Mouse (Mus musculus) midbrain, embryonic 13.5 days (tissue): ENCODE measurements at regions not wholly inside any gene's neighbourhood (a gene's known extent, or its start where the extent isn't known, plus 50 kb on each side); places are given as distances from the start of the nearest gene placed in this dataset.

Experiments
- ATAC-seq: fragments of 200-750 bp; cut with Nextera tagmentation; 2 replicates; pipeline ENCODE4 v1.8.0; 2017; ENCODE audit warnings: mild to moderate bottlenecking, moderate TSS enrichment, moderate library complexity
- H3K27ac ChIP-seq: fragments of 300-500 bp; sonication (generic); 2 replicates; pipeline ENCODE4 v1.5.1; 2015; ENCODE audit warnings: inconsistent platforms, mild to moderate bottlenecking, moderate library complexity
- H3K27me3 ChIP-seq: fragments of 300-500 bp; sonication (generic); 2 replicates; pipeline ENCODE4 v1.6.1; 2015; ENCODE audit warnings: mild to moderate bottlenecking, inconsistent platforms
- H3K36me3 ChIP-seq: fragments of 300-500 bp; sonication (generic); 2 replicates; pipeline ENCODE4 v1.6.1; 2015; ENCODE audit warnings: mild to moderate bottlenecking, inconsistent platforms
- H3K4me1 ChIP-seq: fragments of 300-500 bp; sonication (generic); replicated peaks from 2 replicates; pipeline ENCODE4 v1.6.1; 2015; ENCODE audit warnings: inconsistent platforms
- H3K4me2 ChIP-seq: fragments of 300-500 bp; sonication (generic); replicated peaks from 2 replicates; pipeline ENCODE4 v1.6.1; 2015; ENCODE audit warnings: moderate library complexity, mild to moderate bottlenecking, inconsistent platforms
- H3K4me3 ChIP-seq: fragments of 300-500 bp; sonication (generic); replicated peaks from 2 replicates; pipeline ENCODE4 v1.5.1; 2015; ENCODE audit warnings: mild to moderate bottlenecking, inconsistent platforms
- H3K9ac ChIP-seq: fragments of 300-500 bp; sonication (generic); replicated peaks from 2 replicates; pipeline ENCODE4 v1.6.1; 2015; ENCODE audit warnings: mild to moderate bottlenecking, inconsistent platforms
- H3K9me3 ChIP-seq: fragments of 300-500 bp; sonication (generic); 2 replicates; pipeline ENCODE4 v1.6.1; 2016; ENCODE audit warnings: mild to moderate bottlenecking, inconsistent platforms
- WGBS: fragments of 180-500 bp; shearing (Covaris S2); methylation state at CpG from one replicate; pipeline ENCODE4 v1.1.7; 2015; 5-methylcytosine and 5-hydroxymethylcytosine counted together

- peaks cover 17% of the 10 kb centered on the region for H3K4me1 ChIP-seq
- 0 out of 2 replicates have a peak overlapping the region, but pooled peaks have one; percentile 19 for H3K27ac ChIP-seq
- WGBS: 44% methylated on average over 6 of the region's 6 CpGs
- no peaks in the 10 kb centered on the region for H3K9me3 ChIP-seq
- no peak for ATAC-seq
- H3K27me3 ChIP-seq: no peaks in the 10 kb centered on the region
- no peaks in the 10 kb centered on the region for H3K36me3 ChIP-seq
- H3K9ac ChIP-seq: no peak overlapping the region
- H3K4me2 ChIP-seq: no peak overlapping the region
- no peak overlapping the region for H3K4me3 ChIP-seq
These were observed 363.9 kb downstream of the Phkb start for GRCm38 (mm10) chr8:86204421-86205229.

- H3K36me3 ChIP-seq: no peaks in the 10 kb centered on the region
- no peak overlapping the region for H3K4me2 ChIP-seq
- H3K27me3 ChIP-seq: no peaks in the 10 kb centered on the region
- ATAC-seq: no peak
- H3K9ac ChIP-seq: no peak overlapping the region
- H3K27ac ChIP-seq: no peak overlapping the region
- no peaks in the 10 kb centered on the region for H3K9me3 ChIP-seq
- H3K4me1 ChIP-seq: peaks cover 17% of the 10 kb centered on the region
- no peak overlapping the region for H3K4me3 ChIP-seq
- WGBS: 56% methylated on average over 9 of the region's 9 CpGs
These were observed 362.3 kb downstream of the Phkb start for GRCm38 (mm10) chr8:86203107-86203506.

- Histone ChIP-seq H3K4me2 (no peak overlapping the region), H3K9ac (no peak overlapping the region), H3K9me3 (no peaks in the 10 kb centered on the region), H3K4me1 (peaks cover 17% of the 10 kb centered on the region), H3K4me3 (no peak overlapping the region), H3K27me3 (no peaks in the 10 kb centered on the region), H3K27ac (no peak overlapping the region), H3K36me3 (no peaks in the 10 kb centered on the region)
- 91% methylated on average over 4 of the region's 4 CpGs for WGBS
- no peak for ATAC-seq
These were observed 361.1 kb downstream of the Phkb start for GRCm38 (mm10) chr8:86201830-86202229.

GRCm38 (mm10) chr8:86192262-86192661, 351.5 kb downstream of the Phkb start:
- H3K4me3 ChIP-seq: no peak overlapping the region
- no peak for ATAC-seq
- no peak overlapping the region for H3K27ac ChIP-seq
- no peak overlapping the region for H3K4me2 ChIP-seq
- H3K36me3 ChIP-seq: no peaks in the 10 kb centered on the region
- H3K9me3 ChIP-seq: no peaks in the 10 kb centered on the region
- no peaks in the 10 kb centered on the region for H3K4me1 ChIP-seq
- 83% methylated on average over 4 of the region's 4 CpGs for WGBS
- H3K27me3 ChIP-seq: no peaks in the 10 kb centered on the region
- H3K9ac ChIP-seq: no peak overlapping the region

- Histone ChIP-seq H3K4me2 (no peak overlapping the region), H3K4me3 (no peak overlapping the region), H3K27me3 (no peaks in the 10 kb centered on the region), H3K9me3 (no peaks in the 10 kb centered on the region), H3K4me1 (no peaks in the 10 kb centered on the region), H3K36me3 (no peaks in the 10 kb centered on the region), H3K27ac (no peak overlapping the region), H3K9ac (no peak overlapping the region)
- 89% methylated on average over 5 of the region's 5 CpGs for WGBS
- no peak for ATAC-seq
These were observed 343.9 kb downstream of the Phkb start for GRCm38 (mm10) chr8:86184671-86185070.

GRCm38 (mm10) chr8:86180793-86181192, 340.0 kb downstream of the Phkb start:
- Histone ChIP-seq H3K9me3 (no peaks in the 10 kb centered on the region), H3K4me1 (no peaks in the 10 kb centered on the region), H3K4me3 (no peak overlapping the region), H3K9ac (no peak overlapping the region), H3K4me2 (no peak overlapping the region), H3K27ac (no peak overlapping the region), H3K36me3 (no peaks in the 10 kb centered on the region), H3K27me3 (no peaks in the 10 kb centered on the region)
- WGBS: 85% methylated on average over 3 of the region's 3 CpGs
- ATAC-seq: no peak

GRCm38 (mm10) chr8:86170091-86170490, 329.3 kb downstream of the Phkb start:
- no peak overlapping the region for H3K9ac ChIP-seq
- H3K27me3 ChIP-seq: no peaks in the 10 kb centered on the region
- no peaks in the 10 kb centered on the region for H3K4me1 ChIP-seq
- H3K36me3 ChIP-seq: no peaks in the 10 kb centered on the region
- no peak overlapping the region for H3K27ac ChIP-seq
- H3K4me3 ChIP-seq: no peak overlapping the region
- H3K4me2 ChIP-seq: no peak overlapping the region
- 95% methylated on average over 1 of the region's 1 CpGs for WGBS
- no peaks in the 10 kb centered on the region for H3K9me3 ChIP-seq
- ATAC-seq: no peak

- H3K9ac ChIP-seq: no peak overlapping the region
- WGBS: 84% methylated on average over 2 of the region's 2 CpGs
- no peaks in the 10 kb centered on the region for H3K36me3 ChIP-seq
- no peaks in the 10 kb centered on the region for H3K4me1 ChIP-seq
- no peak overlapping the region for H3K4me2 ChIP-seq
- no peak overlapping the region for H3K4me3 ChIP-seq
- no peaks in the 10 kb centered on the region for H3K27me3 ChIP-seq
- H3K9me3 ChIP-seq: no peaks in the 10 kb centered on the region
- no peak overlapping the region for H3K27ac ChIP-seq
- ATAC-seq: no peak
These were observed 324.1 kb downstream of the Phkb start for GRCm38 (mm10) chr8:86164818-86165217.

GRCm38 (mm10) chr8:86159074-86159783, 318.5 kb downstream of the Phkb start:
- 82% methylated on average over 6 of the region's 6 CpGs for WGBS
- ATAC-seq: no peak
- Histone ChIP-seq H3K27me3 (no peaks in the 10 kb centered on the region), H3K9me3 (no peaks in the 10 kb centered on the region), H3K27ac (no peak overlapping the region), H3K36me3 (no peaks in the 10 kb centered on the region), H3K4me1 (0 out of 2 replicates have a peak, but pooled peaks cover 5% of the 10 kb centered on the region), H3K4me3 (no peak overlapping the region), H3K9ac (no peak overlapping the region), H3K4me2 (no peak overlapping the region)

GRCm38 (mm10) chr8:86147586-86147985, 306.8 kb downstream of the Phkb start:
- 85% methylated on average over 6 of the region's 6 CpGs for WGBS
- H3K27ac ChIP-seq: no peak overlapping the region

GRCm38 (mm10) chr8:86125244-86125643, 284.5 kb downstream of the Phkb start:
- H3K9me3 ChIP-seq: no peaks in the 10 kb centered on the region
- H3K4me3 ChIP-seq: no peak overlapping the region
- H3K27me3 ChIP-seq: no peaks in the 10 kb centered on the region
- no peaks in the 10 kb centered on the region for H3K36me3 ChIP-seq
- 73% methylated on average over 2 of the region's 2 CpGs for WGBS
- no peak overlapping the region for H3K9ac ChIP-seq
- H3K27ac ChIP-seq: no peak overlapping the region
- ATAC-seq: no peak
- H3K4me2 ChIP-seq: no peak overlapping the region
- H3K4me1 ChIP-seq: no peaks in the 10 kb centered on the region

More at GRCm38 (mm10) chr8:86147586-86147985, 306.8 kb downstream of the Phkb start:
- Histone ChIP-seq H3K27me3 (no peaks in the 10 kb centered on the region), H3K4me3 (no peak overlapping the region), H3K9me3 (no peaks in the 10 kb centered on the region), H3K4me1 (no peaks in the 10 kb centered on the region), H3K9ac (no peak overlapping the region), H3K36me3 (no peaks in the 10 kb centered on the region), H3K4me2 (no peak overlapping the region)
- ATAC-seq: no peak

- no peaks in the 10 kb centered on the region for H3K4me1 ChIP-seq
- no peak overlapping the region for H3K9ac ChIP-seq
- H3K4me3 ChIP-seq: no peak overlapping the region
- no peak for ATAC-seq
- H3K9me3 ChIP-seq: no peaks in the 10 kb centered on the region
- WGBS: 89% methylated on average over 1 of the region's 1 CpGs
- no peaks in the 10 kb centered on the region for H3K36me3 ChIP-seq
- H3K4me2 ChIP-seq: no peak overlapping the region
- no peak overlapping the region for H3K27ac ChIP-seq
- H3K27me3 ChIP-seq: no peaks in the 10 kb centered on the region
These were observed 283.9 kb downstream of the Phkb start for GRCm38 (mm10) chr8:86124655-86125054.
